Mouse (Mus musculus) 3134 (cell line): ENCODE data around the gene Abca17.
A peak's percentile ranks its signal among the peaks of the same experiment; 100 is the strongest.

Experiments
- DNase-seq: peaks from one replicate; pipeline ENCODE4 v3.0.0-alpha.2; 2011; ENCODE audit warnings: low spot score; ENCODE audit not compliant: insufficient read length; ENCODE audit errors: extremely low read depth

The Abca17 gene

DNA sequence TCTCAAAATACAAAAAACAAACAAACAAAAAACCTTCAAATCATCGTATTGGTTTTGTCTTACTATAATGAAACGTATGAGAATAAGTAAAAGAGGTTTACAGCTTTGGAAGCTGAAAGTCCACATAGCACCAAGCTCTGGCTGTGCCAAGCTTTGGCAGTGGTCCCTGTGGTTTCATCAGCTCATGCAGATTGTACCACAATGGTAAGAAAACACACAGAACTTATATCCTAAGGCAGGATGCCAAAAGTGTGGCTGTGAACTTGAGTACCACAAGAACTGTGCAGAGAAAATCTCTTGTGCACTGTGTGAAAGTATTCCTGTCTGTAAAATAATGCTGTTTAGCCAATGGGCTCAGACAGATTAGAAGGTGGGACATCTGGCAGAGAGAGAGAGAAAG is 1.7 kb downstream of the Abca17 start:
- no peak for DNase-seq

DNA sequence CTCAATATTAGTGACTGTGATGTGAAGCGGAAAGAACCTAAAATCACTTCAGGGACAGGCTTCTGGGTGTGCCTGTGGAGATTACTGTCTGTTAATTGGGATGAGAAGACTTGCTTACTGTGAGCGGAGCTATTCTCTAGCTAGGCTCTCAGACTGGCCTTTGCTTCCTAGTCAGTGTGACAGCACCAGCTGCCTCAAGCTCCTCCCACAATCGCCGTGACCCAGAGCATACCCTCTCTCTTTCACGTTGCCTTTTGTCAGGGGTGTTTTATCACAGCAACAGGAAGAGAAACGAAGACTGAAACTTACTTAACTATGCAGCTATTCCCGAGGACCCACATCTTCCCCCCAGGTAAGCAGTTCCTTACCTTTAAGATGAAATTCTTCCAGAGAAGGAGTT is 4.0 kb downstream of the Abca17 start:
- DNase-seq: no peak

DNA sequence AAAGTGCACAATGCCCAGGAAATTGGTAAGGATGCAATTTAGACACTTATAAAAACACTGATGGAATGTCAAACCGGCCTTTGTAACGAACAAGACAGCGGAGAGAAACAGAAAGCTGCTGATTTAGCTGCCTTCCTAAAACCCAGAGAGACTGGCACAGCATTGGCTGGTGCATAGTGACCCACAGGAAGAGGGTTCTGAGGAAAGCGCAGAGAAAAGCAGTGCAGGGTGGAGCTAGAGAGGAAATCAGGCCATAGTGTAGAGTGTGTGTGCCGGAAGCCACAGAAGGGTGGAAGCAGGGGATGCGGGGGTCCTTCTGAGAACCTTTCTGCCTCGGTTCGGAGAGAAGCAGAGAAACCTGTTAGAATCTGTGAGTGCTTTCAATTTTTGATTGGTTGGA is 6.2 kb downstream of the Abca17 start:
- DNase-seq: no peak

DNA sequence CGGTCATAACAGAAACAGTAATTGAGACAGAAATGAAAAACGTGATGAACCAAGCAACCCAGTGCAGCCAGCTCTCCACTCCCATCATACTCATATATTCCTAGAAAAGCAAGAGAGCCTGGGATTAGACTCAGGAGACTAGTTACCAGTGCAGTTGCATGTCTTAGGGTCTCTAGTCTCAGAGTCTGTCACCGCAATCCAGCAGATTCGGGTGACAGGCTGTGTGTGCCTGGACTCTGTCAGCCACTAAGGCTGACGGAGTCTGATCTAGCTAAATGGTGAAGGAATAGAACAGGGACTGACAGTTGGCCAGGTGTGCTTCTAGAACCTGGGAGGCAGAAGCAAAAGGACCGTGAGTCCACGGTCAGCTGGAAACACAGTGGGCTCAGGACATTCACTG is 23.2 kb downstream of the Abca17 start:
- DNase-seq: no peak

DNA sequence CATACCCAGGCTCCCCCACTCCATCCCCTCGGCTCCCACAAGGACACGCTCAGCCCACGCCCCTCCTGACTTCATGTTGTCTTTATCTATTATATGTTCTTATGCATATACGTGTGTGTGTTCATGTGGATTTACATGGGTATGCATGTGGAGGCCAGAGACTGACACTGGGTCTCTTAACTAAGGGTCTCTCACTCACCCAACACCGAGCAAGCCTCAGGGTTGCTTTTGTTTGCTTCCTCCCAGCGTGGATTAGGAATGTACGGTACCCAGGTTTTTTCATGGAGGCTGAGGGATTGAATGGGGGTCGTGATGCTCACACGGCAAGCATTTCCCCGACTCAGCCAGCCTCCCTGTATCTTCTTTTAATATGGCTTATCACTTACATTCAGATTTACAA is 25.8 kb downstream of the Abca17 start:
- DNase-seq: no peak

DNA sequence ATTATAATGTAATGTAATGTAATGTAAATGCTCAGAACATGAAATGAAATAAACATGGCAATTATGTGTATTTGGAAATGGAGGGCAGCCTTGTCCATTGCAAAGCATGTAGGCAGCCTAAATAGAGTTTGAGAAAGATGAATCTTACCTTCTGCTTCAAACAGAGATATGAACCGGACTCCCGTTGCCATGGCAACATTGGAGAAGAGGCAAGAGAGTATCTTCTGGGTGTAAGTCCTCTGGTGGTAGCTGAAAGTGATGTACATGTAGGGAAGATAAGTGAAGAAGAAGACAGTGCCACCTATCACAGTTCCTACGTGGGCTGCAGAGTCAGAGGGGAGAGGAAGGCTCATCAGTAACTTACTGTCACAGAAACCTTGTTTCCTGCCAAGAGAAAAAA is 30.0 kb downstream of the Abca17 start:
- no peak for DNase-seq

DNA sequence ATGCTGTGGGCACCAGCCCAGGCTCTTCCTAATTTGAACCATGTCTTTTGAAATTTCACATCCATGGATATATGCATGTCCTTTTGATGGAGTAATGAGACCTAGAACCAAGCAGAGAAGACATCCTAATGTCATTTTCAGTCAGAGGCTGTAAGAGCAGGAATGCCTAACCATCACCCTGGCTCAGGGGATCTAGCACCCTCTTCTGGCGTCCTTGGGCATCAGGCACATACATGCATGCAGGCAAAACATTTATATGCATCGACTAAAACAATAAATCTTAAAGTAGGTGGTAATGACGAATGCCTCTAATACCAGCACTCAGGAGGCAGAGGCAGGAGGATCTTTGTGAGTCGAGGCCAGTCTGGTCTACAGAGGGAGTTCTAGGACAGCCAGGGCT is 43.4 kb downstream of the Abca17 start:
- DNase-seq: no peak

DNA sequence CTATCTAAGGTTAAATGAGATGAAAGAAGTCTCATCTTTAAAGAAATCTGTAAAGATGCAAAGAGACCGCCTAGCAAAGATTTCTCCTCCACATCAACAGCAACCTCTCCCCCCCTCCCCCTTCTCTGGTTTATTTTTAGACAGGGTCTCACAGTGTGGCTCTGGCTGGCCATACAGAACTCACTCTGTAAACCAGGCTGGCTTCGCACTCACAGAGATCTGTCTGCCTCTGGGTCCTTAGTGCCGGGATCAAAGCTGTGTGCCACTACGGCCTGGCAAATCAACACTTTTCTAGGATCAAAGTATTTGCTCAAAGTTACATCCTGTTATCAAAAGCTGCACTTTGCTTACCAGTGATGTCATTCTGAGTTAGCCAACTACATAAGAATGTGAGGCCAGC is 50.2 kb downstream of the Abca17 start:
- DNase-seq: no peak

DNA sequence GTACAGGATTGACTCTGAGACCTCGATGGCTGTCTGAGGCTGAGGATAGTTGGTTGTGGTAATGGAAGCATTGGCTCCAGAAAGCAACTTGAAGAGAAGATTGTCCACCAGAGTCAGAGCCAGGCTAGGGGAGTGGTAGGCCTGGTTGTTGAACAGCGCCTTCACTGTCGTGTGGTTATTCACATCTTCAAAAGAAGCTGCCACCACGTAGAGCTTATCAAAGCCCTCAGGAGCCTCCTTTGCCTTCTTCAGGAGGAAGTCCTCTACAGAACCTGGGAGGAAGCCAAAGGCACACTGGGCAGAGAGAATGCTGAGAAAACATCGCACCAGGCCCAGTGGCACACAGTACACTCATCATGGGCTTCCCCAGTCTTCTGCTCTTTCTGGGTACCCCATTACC is 61.5 kb downstream of the Abca17 start:
- DNase-seq: no peak

DNA sequence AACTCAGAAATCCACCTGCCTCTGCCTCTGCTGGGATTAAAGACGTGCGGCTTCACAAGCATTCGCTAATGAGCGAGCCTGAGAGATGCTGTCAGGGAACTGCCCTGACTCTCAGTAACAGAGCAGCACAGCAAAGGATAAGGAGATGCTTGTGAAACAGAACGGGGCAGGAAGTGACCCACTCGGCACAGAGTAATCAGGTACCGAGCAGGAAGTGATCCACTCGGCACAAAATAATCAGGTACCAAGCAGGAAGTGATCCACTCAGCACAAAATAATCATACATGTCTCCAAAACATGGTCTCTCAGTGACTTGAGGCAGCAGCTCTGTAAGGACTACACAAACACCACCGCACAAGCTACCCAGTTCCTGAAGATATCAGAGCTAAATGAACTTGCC is 62.4 kb downstream of the Abca17 start:
- DNase-seq: no peak

DNA sequence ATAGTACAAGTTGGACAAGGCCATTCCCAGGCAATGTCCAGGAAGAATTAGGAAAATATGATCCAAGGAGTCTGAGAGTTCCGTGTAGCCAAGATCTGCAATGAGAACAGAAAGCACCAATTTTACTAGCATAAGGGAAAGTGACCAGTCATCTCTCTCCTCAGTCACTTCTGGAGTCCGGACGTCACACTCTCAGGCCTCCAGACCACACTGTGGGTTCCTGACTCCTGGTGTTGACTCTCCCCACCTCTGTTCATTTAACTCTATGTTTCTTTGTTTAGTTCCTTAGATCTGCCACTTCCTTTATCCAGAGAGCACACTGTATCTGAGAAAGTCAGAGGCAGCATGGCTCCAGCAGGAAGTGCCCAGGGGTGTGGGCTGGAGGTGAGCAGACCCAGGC is 65.2 kb downstream of the Abca17 start:
- DNase-seq: no peak

DNA sequence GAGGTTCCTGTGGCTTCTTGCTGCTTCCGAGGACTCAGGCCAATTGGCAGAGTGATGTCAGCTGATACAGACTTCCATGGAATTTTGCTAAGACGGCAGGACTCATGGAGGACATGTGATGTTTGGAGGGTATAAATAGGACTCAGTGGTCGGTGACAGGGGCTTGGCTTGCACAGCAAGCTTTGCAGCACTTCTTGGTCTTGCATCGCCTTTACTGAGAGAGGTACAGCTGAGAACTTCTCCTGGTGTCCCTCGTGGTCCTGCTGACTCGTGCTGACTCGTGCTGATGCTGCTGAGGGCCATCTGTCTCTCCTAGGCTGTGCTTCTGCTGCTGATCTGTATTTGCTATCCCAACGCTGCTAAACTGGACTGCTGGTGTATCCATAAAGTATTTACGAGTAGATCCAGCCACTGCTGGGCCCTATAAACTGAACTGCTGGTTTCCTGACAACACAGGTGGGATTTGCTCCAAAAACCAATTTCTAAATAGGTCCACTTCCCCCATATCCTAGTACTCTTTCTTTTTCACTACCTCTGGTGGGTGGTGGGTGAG is 67.5 kb downstream of the Abca17 start:
- DNase-seq: no peak

DNA sequence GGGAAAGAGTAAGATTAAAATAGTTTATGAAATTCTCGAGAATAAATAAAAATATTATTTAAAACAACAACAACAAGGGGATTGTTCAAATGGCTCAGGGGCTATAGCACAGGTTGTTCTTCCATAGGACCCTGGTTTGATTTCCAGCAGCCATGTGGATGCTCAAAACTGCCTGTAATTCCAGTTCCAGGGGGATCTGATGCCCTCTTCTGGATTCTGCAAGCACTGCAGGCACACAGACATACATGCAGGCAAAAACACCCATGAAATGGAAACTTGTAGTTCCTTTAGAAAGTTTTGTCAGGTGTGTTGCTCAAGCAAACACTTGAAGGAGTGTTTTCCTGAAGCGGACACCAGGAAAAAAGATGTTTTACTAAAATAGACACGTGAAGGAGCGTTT is 68.2 kb downstream of the Abca17 start:
- DNase-seq: no peak

DNA sequence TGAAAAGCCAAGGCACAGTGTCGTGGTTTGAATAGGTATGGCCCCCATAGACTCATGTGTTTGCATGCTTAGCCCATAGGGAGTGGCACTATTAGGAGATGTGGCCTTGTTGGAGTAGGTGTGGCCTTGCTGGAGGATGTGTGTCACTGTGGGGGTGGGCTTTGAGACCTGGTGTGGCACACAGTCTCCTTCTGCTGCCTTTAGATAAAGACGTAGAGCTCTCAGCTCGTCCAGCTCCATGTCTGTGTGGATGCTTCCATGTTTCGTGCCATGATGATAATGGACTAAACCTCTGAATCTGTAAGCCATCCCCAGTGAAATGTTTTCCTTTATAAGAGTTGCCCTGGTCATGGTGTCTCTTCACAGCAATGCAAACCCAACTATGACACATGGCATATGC is 71.0 kb downstream of the Abca17 start:
- no peak for DNase-seq

DNA sequence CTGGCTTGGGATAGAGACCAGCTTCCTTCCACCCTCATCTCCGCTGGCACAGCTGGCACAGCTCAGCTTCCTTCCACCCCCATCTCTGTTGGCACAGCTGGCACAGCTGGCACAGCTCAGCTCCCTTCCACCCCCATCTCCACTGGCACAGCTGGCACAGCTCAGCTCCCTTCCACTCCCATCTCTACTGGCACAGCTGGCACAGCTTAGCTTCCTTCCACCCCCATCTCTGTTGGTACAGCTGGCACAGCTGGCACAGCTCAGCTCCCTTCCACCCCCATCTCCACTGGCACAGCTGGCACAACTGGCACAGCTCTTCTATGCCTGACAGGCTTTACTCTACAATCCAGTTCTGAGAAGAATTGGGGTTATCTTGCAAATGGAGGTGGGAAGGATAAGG is 83.7 kb downstream of the Abca17 start:
- no peak for DNase-seq

DNA sequence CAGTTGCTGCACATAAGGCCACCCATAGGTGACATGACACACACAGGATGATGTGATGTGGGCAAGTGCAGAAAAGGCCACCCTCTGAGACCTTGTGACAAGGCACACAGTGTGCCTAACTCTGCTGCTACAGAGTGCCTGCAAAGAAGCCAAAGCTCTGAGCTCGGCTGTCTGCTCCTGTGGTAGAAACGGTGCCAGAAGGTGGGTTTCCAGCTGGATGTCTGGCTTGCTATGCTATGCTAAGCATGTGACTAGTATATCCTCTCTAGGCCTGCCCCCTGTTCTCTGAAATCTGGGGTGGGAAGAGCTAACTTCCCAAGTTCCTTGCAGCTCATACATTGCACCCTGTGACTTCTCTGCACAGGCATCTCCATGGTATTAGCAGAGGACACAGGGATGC is 86.1 kb downstream of the Abca17 start:
- no peak for DNase-seq

DNA sequence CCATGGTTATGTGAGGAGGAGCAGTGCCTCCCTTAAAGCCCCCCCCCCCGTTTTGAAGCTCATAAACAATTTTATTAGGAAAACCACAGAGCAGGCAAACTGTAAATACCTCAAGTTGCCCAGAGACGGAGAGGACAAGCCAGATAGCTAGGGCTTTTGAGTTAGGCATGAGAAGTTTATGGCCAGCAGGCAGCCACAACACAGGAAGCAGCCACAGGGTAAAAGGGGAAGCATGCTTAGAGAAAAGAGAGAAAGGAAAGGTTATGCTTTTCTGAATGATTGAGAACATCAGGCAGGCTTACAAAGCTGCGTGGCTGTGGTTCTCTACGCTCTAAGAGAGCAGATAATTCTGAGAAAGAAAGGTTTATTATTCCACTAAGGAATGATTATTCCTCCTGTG is 90.4 kb downstream of the Abca17 start:
- no peak for DNase-seq

DNA sequence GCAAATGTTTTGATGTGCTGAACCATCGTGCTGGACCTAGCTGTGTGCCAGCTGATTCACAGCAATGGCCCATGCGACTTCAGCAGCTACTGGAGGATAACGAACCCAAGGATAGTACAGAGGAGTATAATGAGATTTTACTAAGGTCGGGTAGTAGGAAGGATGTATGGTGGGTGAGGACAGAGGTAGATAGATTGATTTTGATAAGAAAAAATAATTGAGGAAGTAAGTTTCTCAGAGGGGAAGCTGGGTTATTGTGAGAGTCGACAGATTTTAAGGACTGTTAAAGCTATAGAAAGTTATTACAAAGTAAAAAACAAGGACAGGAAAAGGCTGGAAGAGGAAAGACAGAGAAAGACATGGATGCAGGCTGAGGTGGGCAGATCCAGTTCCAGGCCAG is 91.2 kb downstream of the Abca17 start:
- no peak for DNase-seq

DNA sequence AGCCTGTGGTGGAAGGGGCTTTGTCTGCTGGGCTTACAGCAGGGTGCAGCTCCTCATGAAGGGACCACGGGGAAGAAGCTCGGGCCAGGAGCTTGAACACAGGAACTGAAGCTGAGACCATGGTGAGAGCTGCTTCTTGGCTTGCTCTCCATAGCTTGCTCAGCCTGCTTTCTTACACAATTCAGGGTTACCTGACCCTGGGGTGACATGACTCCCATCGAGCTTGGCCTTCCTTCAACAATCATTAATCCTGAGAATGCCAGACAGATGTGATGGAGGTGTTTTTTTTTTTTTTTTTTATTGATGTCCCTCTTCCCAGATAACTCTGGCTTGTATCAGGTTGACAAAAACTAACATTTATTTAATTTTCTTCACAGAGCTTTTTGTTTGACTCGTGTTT is 91.9 kb downstream of the Abca17 start:
- DNase-seq: no peak

DNA sequence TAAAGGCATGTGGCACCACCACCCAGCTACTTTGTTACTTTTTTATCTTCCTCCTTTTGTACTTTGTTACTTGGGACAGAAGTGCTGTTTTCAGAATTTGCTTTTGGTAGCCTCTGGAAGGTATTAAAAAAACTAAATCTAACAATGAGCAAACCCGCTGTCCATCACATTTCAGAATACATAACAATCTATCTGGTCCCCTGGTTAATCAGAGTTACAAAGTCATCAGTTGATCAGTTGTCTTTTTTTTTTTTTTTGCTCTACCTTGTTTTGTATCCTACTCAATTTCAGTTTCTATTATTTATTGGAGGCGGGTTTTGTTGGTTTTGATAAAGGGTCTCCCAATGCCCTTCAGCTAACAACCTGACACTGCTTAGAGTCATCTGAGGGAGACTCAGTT is 98.5 kb downstream of the Abca17 start:
- DNase-seq: no peak

DNA sequence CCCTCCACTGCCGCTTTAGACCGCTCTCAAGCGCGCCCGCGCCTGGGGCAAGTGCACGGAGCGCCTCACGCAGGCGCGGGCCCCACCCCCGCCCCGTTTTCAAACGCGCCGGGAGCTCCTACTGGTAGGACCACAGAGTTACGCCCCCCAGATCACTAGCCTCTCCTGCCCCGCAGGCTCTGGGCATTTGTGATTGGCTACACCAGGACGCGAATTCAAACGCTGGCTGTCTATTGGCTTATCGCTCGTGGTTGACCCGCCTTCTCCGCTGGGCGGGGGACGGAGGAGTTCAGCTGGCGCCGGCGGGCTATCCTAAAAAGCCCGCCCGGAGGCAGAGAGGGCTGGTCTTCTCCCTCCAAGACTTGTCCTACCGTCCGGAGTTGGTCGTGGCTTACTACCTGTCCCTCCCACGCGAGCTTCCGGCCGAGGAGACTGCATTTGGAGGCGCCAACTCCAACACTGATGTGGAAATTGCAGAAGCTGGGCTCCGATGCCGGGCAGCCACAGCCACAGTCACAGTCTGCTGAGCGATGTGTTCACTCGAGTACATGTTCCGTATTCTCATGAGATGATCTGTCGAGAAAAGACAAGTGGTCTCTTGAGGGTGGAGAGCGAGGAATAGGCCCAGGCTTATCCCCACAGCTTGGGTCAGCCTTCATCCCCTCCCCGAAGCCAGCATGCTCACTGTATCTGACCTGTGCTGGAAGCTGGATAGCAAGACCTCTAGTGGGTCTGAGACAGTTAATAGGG is 99.4 kb downstream of the Abca17 start, which contains the start of gene Ccnf:
Ccnf (minus strand) TSS at position 165 of the 750 bp plus-strand sequence.
- DNase-seq: peak; percentile 99

DNA sequence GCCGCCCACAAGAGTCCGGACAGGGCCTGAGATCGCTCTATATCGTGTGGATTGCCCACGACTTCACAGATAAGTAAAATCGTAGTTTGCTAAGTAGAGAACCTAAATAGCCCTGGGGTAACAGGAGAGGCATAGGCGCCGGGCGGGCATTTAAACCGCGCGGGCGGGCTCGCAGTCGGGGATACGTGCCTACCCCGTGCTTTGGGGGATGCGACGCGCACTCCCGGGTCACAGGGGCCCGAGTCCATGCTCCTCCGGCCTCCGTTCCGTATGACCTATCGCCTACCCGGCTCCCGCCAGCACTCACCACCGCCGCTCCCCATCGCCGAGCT is 99.9 kb downstream of the Abca17 start:
- DNase-seq: no peak

DNA sequence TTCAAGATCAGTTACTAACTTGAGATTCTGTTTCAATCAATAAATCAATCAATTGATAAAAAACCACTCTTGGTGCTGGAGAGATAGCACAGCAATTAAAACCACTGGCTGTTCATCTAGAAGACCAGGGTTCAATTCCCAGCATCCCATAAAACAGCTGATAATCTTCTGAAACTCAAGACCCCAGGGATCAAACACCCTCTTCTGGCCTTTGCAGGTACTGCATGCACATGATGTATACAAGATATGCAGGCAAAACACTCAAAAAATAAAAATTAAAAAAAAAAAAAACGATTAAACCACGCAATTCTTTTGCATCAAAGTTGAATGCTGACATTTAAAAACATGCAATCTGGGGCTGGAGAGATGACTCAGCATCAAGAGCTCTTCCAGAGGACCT is 102.2 kb downstream of the Abca17 start:
- no peak for DNase-seq
